Mouse (Mus musculus) testis, adult 2 months (tissue): ENCODE measurements around the gene Ankrd28.
"Not testable (repeated sequence)": the region's sequence is repeated elsewhere in the genome, so short reads cannot be mapped to it uniquely, and the experiment has no call there.

ENCODE experiments used
- CTCF ChIP-seq: fragments of 200-500 bp; IDR thresholded peaks from 2 replicates; pipeline ENCODE4 v1.5.1; 2012; ENCODE audit warnings: low read depth, mild to moderate bottlenecking, inconsistent platforms, low read length, moderate library complexity; ENCODE audit not compliant: control insufficient read depth, insufficient read depth, insufficient replicate concordance
- POLR2A ChIP-seq: fragments of 200-500 bp; IDR thresholded peaks from 2 replicates; pipeline ENCODE4 v1.6.1; 2012; ENCODE audit warnings: low read depth, mild to moderate bottlenecking, inconsistent platforms, low read length, moderate library complexity; ENCODE audit not compliant: control insufficient read depth

- not testable (repeated sequence) for TF ChIP-seq CTCF, POLR2A
Observed at GRCm38 (mm10) chr14:31758410-31758809, 72.0 kb downstream of the Ankrd28 start.
